Mouse (Mus musculus): ENCODE results near the gene 1700061G19Rik. TPM values are rescaled to one million over a fixed set of nuclear protein-coding genes. Genes with fewer than 3 reads are reported as not detected.

The 1700061G19Rik gene
- polyA plus RNA-seq, 1 experiment from 2014 or later: 0.65 TPM

- Histone ChIP-seq H3K9me3 (ENCODE audit: control insufficient read depth, low read length) (no peaks in the 10 kb centered on the region), H3K4me3 (replicated peaks; ENCODE audit: low read length) (no peak overlapping the region), H3K36me3 (ENCODE audit: control insufficient read depth, insufficient read depth) (no peaks in the 10 kb centered on the region), H3K27me3 (replicated peaks; ENCODE audit: control insufficient read depth, insufficient read depth, low read length) (no peaks in the 10 kb centered on the region), H3K27ac (ENCODE audit: low read length) (no peak overlapping the region), H3K9ac (replicated peaks; ENCODE audit: low read depth, low read length) (no peak overlapping the region), H3K4me2 (ENCODE audit: low read length) (no peak overlapping the region), H3K4me1 (replicated peaks; ENCODE audit: control insufficient read depth, insufficient read depth, low read length) (peaks cover 29% of the 10 kb centered on the region)
- WGBS: 94% methylated on average over 1 of the region's 1 CpGs
- no peak for ATAC-seq
These were observed 54.3 kb downstream of the 1700061G19Rik start for GRCm38 (mm10) chr17:56929530-56929929.

- H3K27me3 ChIP-seq (replicated peaks; ENCODE audit: control insufficient read depth, insufficient read depth, low read length): no peaks in the 10 kb centered on the region
- H3K9me3 ChIP-seq (ENCODE audit: control insufficient read depth, low read length): no peaks in the 10 kb centered on the region
- 87% methylated on average over 8 of the region's 8 CpGs for WGBS
- peaks cover 30% of the 10 kb centered on the region for H3K4me1 ChIP-seq (replicated peaks; ENCODE audit: control insufficient read depth, insufficient read depth, low read length)
- no peak overlapping the region for H3K4me3 ChIP-seq (replicated peaks; ENCODE audit: low read length)
- no peak overlapping the region for H3K9ac ChIP-seq (replicated peaks; ENCODE audit: low read depth, low read length)
- H3K27ac ChIP-seq (ENCODE audit: low read length): no peak overlapping the region
- no peaks in the 10 kb centered on the region for H3K36me3 ChIP-seq (ENCODE audit: control insufficient read depth, insufficient read depth)
- no peak for ATAC-seq
- no peak overlapping the region for H3K4me2 ChIP-seq (ENCODE audit: low read length)
These were observed 54.7 kb downstream of the 1700061G19Rik start for GRCm38 (mm10) chr17:56930026-56930425.

DNA sequence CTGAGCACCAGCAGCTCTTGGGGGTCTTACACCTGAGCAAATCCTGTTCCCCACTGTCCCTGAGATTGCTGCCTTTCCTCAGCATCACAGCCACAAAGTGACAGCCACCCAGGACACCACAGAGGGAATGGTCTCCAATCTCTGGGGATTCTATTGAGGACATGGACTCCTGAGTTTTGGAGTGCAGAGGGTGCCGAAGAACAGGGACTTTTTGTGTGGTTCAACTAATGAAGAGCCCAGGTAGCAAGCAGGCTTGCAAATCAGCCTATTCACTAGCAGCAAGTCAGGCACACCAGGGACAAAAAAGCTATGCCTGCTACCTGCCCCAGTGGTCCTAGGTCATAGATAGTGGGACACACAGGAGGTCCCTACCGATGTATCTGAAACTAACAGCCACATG is 58.1 kb downstream of the 1700061G19Rik start:
- no peak overlapping the region for H3K4me3 ChIP-seq (replicated peaks; ENCODE audit: low read length)
- 81% methylated on average over 2 of the region's 2 CpGs for WGBS
- no peak for ATAC-seq
- H3K27ac ChIP-seq (ENCODE audit: low read length): no peak overlapping the region
- H3K4me2 ChIP-seq (ENCODE audit: low read length): peak overlapping the region; percentile 82
- no peak overlapping the region for H3K9ac ChIP-seq (replicated peaks; ENCODE audit: low read depth, low read length)
- H3K36me3 ChIP-seq (ENCODE audit: control insufficient read depth, insufficient read depth): no peaks in the 10 kb centered on the region
- no peaks in the 10 kb centered on the region for H3K9me3 ChIP-seq (ENCODE audit: control insufficient read depth, low read length)
- H3K27me3 ChIP-seq (replicated peaks; ENCODE audit: control insufficient read depth, insufficient read depth, low read length): no peaks in the 10 kb centered on the region
- H3K4me1 ChIP-seq (replicated peaks; ENCODE audit: control insufficient read depth, insufficient read depth, low read length): peaks cover 30% of the 10 kb centered on the region

GRCm38 (mm10) chr17:56934545-56935330 is 59.5 kb downstream of the 1700061G19Rik start:
- H3K9me3 ChIP-seq (ENCODE audit: control insufficient read depth, low read length): no peaks in the 10 kb centered on the region

GRCm38 (mm10) chr17:56935363-56936131 is 60.3 kb downstream of the 1700061G19Rik start, which contains the start of gene Mllt1:
Gene Mllt1, minus strand, starts transcription at chr17:56935415.
- peak; percentile 98 for ATAC-seq

More at GRCm38 (mm10) chr17:56934545-56935330, 59.5 kb downstream of the 1700061G19Rik start:
- peak; percentile 19 for ATAC-seq
- Histone ChIP-seq H3K4me3 (replicated peaks; ENCODE audit: low read length) (peak overlapping the region; percentile 82), H3K27ac (ENCODE audit: low read length) (peak overlapping the region; percentile 64; the same call in 1 of the 2 replicates), H3K4me1 (replicated peaks; ENCODE audit: control insufficient read depth, insufficient read depth, low read length) (peaks cover 28% of the 10 kb centered on the region), H3K27me3 (replicated peaks; ENCODE audit: control insufficient read depth, insufficient read depth, low read length) (0 out of 2 replicates have a peak, but pooled peaks cover 2% of the 10 kb centered on the region), H3K36me3 (ENCODE audit: control insufficient read depth, insufficient read depth) (no peaks in the 10 kb centered on the region), H3K4me2 (ENCODE audit: low read length) (peak overlapping the region; percentile 82), H3K9ac (replicated peaks; ENCODE audit: low read depth, low read length) (peak overlapping the region; percentile 77)
- under 1% methylated on average over 35 of the region's 45 CpGs for WGBS

DNA sequence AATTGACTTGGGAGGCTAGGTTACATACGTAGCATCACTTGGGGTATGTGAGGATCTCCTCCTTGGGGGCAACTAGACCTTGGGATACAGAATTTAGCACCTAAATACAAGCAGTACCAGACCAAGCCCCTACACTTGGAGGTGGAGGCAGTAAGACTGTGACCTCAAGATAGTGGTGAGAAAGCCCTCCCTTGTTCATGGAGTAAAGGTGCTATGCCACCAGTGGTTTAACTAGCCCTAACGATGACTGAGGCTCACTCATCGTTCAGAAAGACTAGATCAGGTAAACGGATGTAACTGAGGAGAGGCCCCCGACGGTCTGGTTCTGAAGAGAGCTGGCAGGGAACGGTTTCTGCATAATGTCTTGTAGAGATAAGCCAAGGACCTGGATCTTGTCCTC is 61.5 kb downstream of the 1700061G19Rik start:
- 0 out of 2 replicates have a peak, but pooled peaks cover 2% of the 10 kb centered on the region for H3K27me3 ChIP-seq (replicated peaks; ENCODE audit: control insufficient read depth, insufficient read depth, low read length)
- WGBS: 94% methylated on average over 7 of the region's 7 CpGs
- H3K36me3 ChIP-seq (ENCODE audit: control insufficient read depth, insufficient read depth): no peaks in the 10 kb centered on the region
- H3K27ac ChIP-seq (ENCODE audit: low read length): no peak overlapping the region
- H3K9ac ChIP-seq (replicated peaks; ENCODE audit: low read depth, low read length): no peak overlapping the region
- H3K4me3 ChIP-seq (replicated peaks; ENCODE audit: low read length): no peak overlapping the region
- no peaks in the 10 kb centered on the region for H3K9me3 ChIP-seq (ENCODE audit: control insufficient read depth, low read length)
- H3K4me1 ChIP-seq (replicated peaks; ENCODE audit: control insufficient read depth, insufficient read depth, low read length): peaks cover 26% of the 10 kb centered on the region
- ATAC-seq: no peak
- H3K4me2 ChIP-seq (ENCODE audit: low read length): no peak overlapping the region

More at GRCm38 (mm10) chr17:56935363-56936131, 60.3 kb downstream of the 1700061G19Rik start, which contains the start of gene Mllt1:
- WGBS: 3% methylated on average over 75 of the region's 76 CpGs
- H3K4me3 ChIP-seq (replicated peaks; ENCODE audit: low read length): peak within 1 kb of the TSS; percentile 82
- H3K36me3 ChIP-seq (ENCODE audit: control insufficient read depth, insufficient read depth): no peaks in the 10 kb centered on the region
- H3K27me3 ChIP-seq (replicated peaks; ENCODE audit: control insufficient read depth, insufficient read depth, low read length): 0 out of 2 replicates have a peak, but pooled peaks cover 2% of the 10 kb centered on the region
- H3K27ac ChIP-seq (ENCODE audit: low read length): peak within 1 kb of the TSS; percentile 64; the same call in 1 of the 2 replicates
- H3K4me1 ChIP-seq (replicated peaks; ENCODE audit: control insufficient read depth, insufficient read depth, low read length): peaks cover 28% of the 10 kb centered on the region
- H3K4me2 ChIP-seq (ENCODE audit: low read length): peak within 1 kb of the TSS; percentile 82
- H3K9me3 ChIP-seq (ENCODE audit: control insufficient read depth, low read length): no peaks in the 10 kb centered on the region
- H3K9ac ChIP-seq (replicated peaks; ENCODE audit: low read depth, low read length): peak within 1 kb of the TSS; percentile 77

Other genes starting within 250 kb of the 1700061G19Rik start
- gene Lonp1, start 248.6 kb upstream of the 1700061G19Rik start, polyA plus RNA-seq (2015; fragmentation: Nextera tagmentation; extraction: Ambion mirVana): 48.2 and 48.6 TPM in 2 replicates
- 1.0 and 1.5 TPM in 2 replicates for gene Catsperd, start 247.3 kb upstream of the 1700061G19Rik start, polyA plus RNA-seq (2015; fragmentation: Nextera tagmentation; extraction: Ambion mirVana)
- gene Ranbp3, start 202.2 kb upstream of the 1700061G19Rik start, polyA plus RNA-seq (2015; fragmentation: Nextera tagmentation; extraction: Ambion mirVana): 114 and 120 TPM in 2 replicates
- 377 and 426 TPM in 2 replicates for gene Ndufa11, start 157.7 kb upstream of the 1700061G19Rik start, polyA plus RNA-seq (2015; fragmentation: Nextera tagmentation; extraction: Ambion mirVana)
- 20.6 and 21.8 TPM in 2 replicates for gene Vmac, start 157.5 kb upstream of the 1700061G19Rik start, polyA plus RNA-seq (2015; fragmentation: Nextera tagmentation; extraction: Ambion mirVana)
- 0.73 and 0.84 TPM in 2 replicates for gene Nrtn, start 117.9 kb upstream of the 1700061G19Rik start, polyA plus RNA-seq (2015; fragmentation: Nextera tagmentation; extraction: Ambion mirVana)
- 73.5 and 90.4 TPM in 2 replicates for gene Dus3l, start 110.7 kb upstream of the 1700061G19Rik start, polyA plus RNA-seq (2015; fragmentation: Nextera tagmentation; extraction: Ambion mirVana)
- gene Prr22, start 105.2 kb upstream of the 1700061G19Rik start, polyA plus RNA-seq (2015; fragmentation: Nextera tagmentation; extraction: Ambion mirVana): 0.96 and 1.0 TPM in 2 replicates
- 3.7 and 4.2 TPM in 2 replicates for gene Rfx2, start 44.5 kb upstream of the 1700061G19Rik start, polyA plus RNA-seq (2015; fragmentation: Nextera tagmentation; extraction: Ambion mirVana)
- gene Acsbg2, start 1.0 kb upstream of the 1700061G19Rik start, polyA plus RNA-seq (2015; fragmentation: Nextera tagmentation; extraction: Ambion mirVana): not detected in 2 replicates
- gene Mllt1, start 59.9 kb downstream of the 1700061G19Rik start, polyA plus RNA-seq (2015; fragmentation: Nextera tagmentation; extraction: Ambion mirVana): 86.1 and 86.7 TPM in 2 replicates
- not detected in 2 replicates for gene Acer1, start 106.6 kb downstream of the 1700061G19Rik start, polyA plus RNA-seq (2015; fragmentation: Nextera tagmentation; extraction: Ambion mirVana)
- gene Clpp, start 114.8 kb downstream of the 1700061G19Rik start, polyA plus RNA-seq (2015; fragmentation: Nextera tagmentation; extraction: Ambion mirVana): 153 and 178 TPM in 2 replicates
- gene Alkbh7, start 121.9 kb downstream of the 1700061G19Rik start, polyA plus RNA-seq (2015; fragmentation: Nextera tagmentation; extraction: Ambion mirVana): 40.1 and 45.8 TPM in 2 replicates
- 0.60 and 1.0 TPM in 2 replicates for gene Pspn, start 124.5 kb downstream of the 1700061G19Rik start, polyA plus RNA-seq (2015; fragmentation: Nextera tagmentation; extraction: Ambion mirVana)
- 84.3 and 90.1 TPM in 2 replicates for gene Gtf2f1, start 135.8 kb downstream of the 1700061G19Rik start, polyA plus RNA-seq (2015; fragmentation: Nextera tagmentation; extraction: Ambion mirVana)
- 0.47 and 0.83 TPM in 2 replicates for gene Gm17949, start 136.0 kb downstream of the 1700061G19Rik start, polyA plus RNA-seq (2015; fragmentation: Nextera tagmentation; extraction: Ambion mirVana)
- gene Khsrp, start 156.0 kb downstream of the 1700061G19Rik start, polyA plus RNA-seq (2015; fragmentation: Nextera tagmentation; extraction: Ambion mirVana): 29.6 and 30.8 TPM in 2 replicates
- not detected in 2 replicates for gene Slc25a41, start 166.2 kb downstream of the 1700061G19Rik start, polyA plus RNA-seq (2015; fragmentation: Nextera tagmentation; extraction: Ambion mirVana)
- 1.5 and 2.1 TPM in 2 replicates for gene Crb3, start 183.6 kb downstream of the 1700061G19Rik start, polyA plus RNA-seq (2015; fragmentation: Nextera tagmentation; extraction: Ambion mirVana)
- 27.8 and 33.4 TPM in 2 replicates for gene Slc25a23, start 184.4 kb downstream of the 1700061G19Rik start, polyA plus RNA-seq (2015; fragmentation: Nextera tagmentation; extraction: Ambion mirVana)
- 2.4 and 4.2 TPM in 2 replicates for gene Dennd1c, start 203.0 kb downstream of the 1700061G19Rik start, polyA plus RNA-seq (2015; fragmentation: Nextera tagmentation; extraction: Ambion mirVana)
- gene Tubb4a, start 212.3 kb downstream of the 1700061G19Rik start, polyA plus RNA-seq (2015; fragmentation: Nextera tagmentation; extraction: Ambion mirVana): 285 and 318 TPM in 2 replicates
- gene Tnfsf9, start 229.8 kb downstream of the 1700061G19Rik start, polyA plus RNA-seq (2015; fragmentation: Nextera tagmentation; extraction: Ambion mirVana): 9.8 and 10.1 TPM in 2 replicates